Mouse (Mus musculus): ENCODE measurements around the gene Cinp. TPM values are rescaled to one million over a fixed set of nuclear protein-coding genes. Genes with fewer than 3 reads are reported as not detected.

Cinp gene
- 10 to 100 TPM; 27.3 to 31.1 TPM for total RNA-seq (2021)
- 27.1 and 30.1 TPM in 2 replicates for polyA plus RNA-seq (2012; rRNA removed)
- long read RNA-seq, transcript Cinp-201 (5 exons, 2,029 nt), result major isoform, 14 of 16 reads
- long read RNA-seq, partial matches to known transcripts, result 1 of 16 reads
- long read RNA-seq, other reads (novel, unspliced or antisense), result 1 of 16 reads

- no peaks in the 10 kb centered on the region for H3K27me3 ChIP-seq (ENCODE audit: control insufficient read depth, insufficient read depth, low read length)
- intact Hi-C loops (cut with DNase I), result no loop called here
These were observed at the start of gene Cinp, which contains the start of gene Tecpr2 for GRCm38 (mm10) chr12:110889036-110890020. Cinp (minus strand) TSS chr12:110889145. Tecpr2 (plus strand) TSS chr12:110889264.

GRCm38 (mm10) chr12:110937496-110937895 lies 48.6 kb upstream of the Cinp start:
- intact Hi-C loops (cut with DNase I), result no loop called here
- H3K9ac ChIP-seq (ENCODE audit: low read depth, low read length), result no peak overlapping the region
- H3K27ac ChIP-seq, result no peak overlapping the region
- TF ChIP-seq EP300 (IDR thresholded peaks at IDR 0.05; ENCODE audit: insufficient read depth, low read depth, low read length), result no peak
- TF ChIP-seq CTCF (IDR thresholded peaks at IDR 0.05), result no peak
- TF ChIP-seq POLR2A (IDR thresholded peaks at IDR 0.05; ENCODE audit: insufficient read depth, low read depth, low read length), result no peak
- no peaks in the 10 kb centered on the region for H3K36me3 ChIP-seq (ENCODE audit: control insufficient read depth, insufficient read depth, low read length)
- no peaks in the 10 kb centered on the region for H3K4me1 ChIP-seq (ENCODE audit: control insufficient read depth, insufficient read depth, low read length)
- no peak overlapping the region for H3K4me3 ChIP-seq
- no peak for DNase-seq
- H3K79me2 ChIP-seq (replicated peaks; ENCODE audit: control insufficient read depth, insufficient read depth, low read length), result no peaks in the 10 kb centered on the region
- 71% methylated on average over 5 of the region's 5 CpGs for WGBS
- H3K27me3 ChIP-seq (ENCODE audit: control insufficient read depth, insufficient read depth, low read length), result no peaks in the 10 kb centered on the region

More at GRCm38 (mm10) chr12:110889036-110890020, at the start of gene Cinp, which contains the start of gene Tecpr2:
- Histone ChIP-seq H3K36me3 (ENCODE audit: control insufficient read depth, insufficient read depth, low read length) (no peaks in the 10 kb centered on the region), H3K79me2 (replicated peaks; ENCODE audit: control insufficient read depth, insufficient read depth, low read length) (peaks cover 1% of the 10 kb centered on the region; the same call in 1 of the 2 replicates), H3K9ac (ENCODE audit: low read depth, low read length) (peak within 1 kb of the TSS; percentile 79), H3K4me3 (peak within 1 kb of the TSS; percentile 86), H3K27ac (peak within 1 kb of the TSS; percentile 77), H3K4me1 (ENCODE audit: control insufficient read depth, insufficient read depth, low read length) (peaks cover 5% of the 10 kb centered on the region)
- DNase-seq, result peak; percentile 96 to 98
- under 1% methylated on average over 72 of the region's 74 CpGs for WGBS
- TF ChIP-seq POLR2A (IDR thresholded peaks at IDR 0.05; ENCODE audit: insufficient read depth, low read depth, low read length), result peak; percentile 61
- TF ChIP-seq EP300 (IDR thresholded peaks at IDR 0.05; ENCODE audit: insufficient read depth, low read depth, low read length), result 0 out of 2 replicates have a peak, but pooled peaks have one; percentile 36
- TF ChIP-seq CTCF (IDR thresholded peaks at IDR 0.05), result no peak

- H3K27me3 ChIP-seq (ENCODE audit: control insufficient read depth, insufficient read depth, low read length), result no peaks in the 10 kb centered on the region
- H3K36me3 ChIP-seq (ENCODE audit: control insufficient read depth, insufficient read depth, low read length), result no peaks in the 10 kb centered on the region
- H3K79me2 ChIP-seq (replicated peaks; ENCODE audit: control insufficient read depth, insufficient read depth, low read length), result no peaks in the 10 kb centered on the region
- H3K4me1 ChIP-seq (ENCODE audit: control insufficient read depth, insufficient read depth, low read length), result no peaks in the 10 kb centered on the region
- peak overlapping the region; percentile 57 for H3K27ac ChIP-seq
- intact Hi-C loops (cut with DNase I), result loop anchor here (1.0 kb wide), 1 partner anchor 56 kb away; no protein-coding TSS in a partner anchor
- H3K4me3 ChIP-seq, result no peak overlapping the region
- TF ChIP-seq POLR2A (IDR thresholded peaks at IDR 0.05; ENCODE audit: insufficient read depth, low read depth, low read length) (no peak), EP300 (IDR thresholded peaks at IDR 0.05; ENCODE audit: insufficient read depth, low read depth, low read length) (peak; percentile 93), CTCF (IDR thresholded peaks at IDR 0.05) (peak; percentile 94)
- peak; percentile 78 to 81 for DNase-seq
- 59% methylated on average over 9 of the region's 9 CpGs for WGBS
- H3K9ac ChIP-seq (ENCODE audit: low read depth, low read length), result no peak overlapping the region
These were observed 47.2 kb upstream of the Cinp start for GRCm38 (mm10) chr12:110935983-110936620.

- no peaks in the 10 kb centered on the region for H3K36me3 ChIP-seq (ENCODE audit: control insufficient read depth, insufficient read depth, low read length)
- intact Hi-C loops (cut with DNase I), result no loop called here
- no peak overlapping the region for H3K9ac ChIP-seq (ENCODE audit: low read depth, low read length)
- DNase-seq, result peak in 1 of 2 experiments; percentile 14
- TF ChIP-seq POLR2A (IDR thresholded peaks at IDR 0.05; ENCODE audit: insufficient read depth, low read depth, low read length) (no peak), EP300 (IDR thresholded peaks at IDR 0.05; ENCODE audit: insufficient read depth, low read depth, low read length) (no peak), CTCF (IDR thresholded peaks at IDR 0.05) (no peak)
- H3K27me3 ChIP-seq (ENCODE audit: control insufficient read depth, insufficient read depth, low read length), result no peaks in the 10 kb centered on the region
- no peak overlapping the region for H3K4me3 ChIP-seq
- 47% methylated on average over 5 of the region's 5 CpGs for WGBS
- H3K4me1 ChIP-seq (ENCODE audit: control insufficient read depth, insufficient read depth, low read length), result no peaks in the 10 kb centered on the region
- H3K79me2 ChIP-seq (replicated peaks; ENCODE audit: control insufficient read depth, insufficient read depth, low read length), result no peaks in the 10 kb centered on the region
- no peak overlapping the region for H3K27ac ChIP-seq
These were observed 43.9 kb upstream of the Cinp start for GRCm38 (mm10) chr12:110932820-110933219.

- H3K27ac ChIP-seq, result no peak overlapping the region
- intact Hi-C loops (cut with DNase I), result no loop called here
- H3K4me3 ChIP-seq, result no peak overlapping the region
- H3K27me3 ChIP-seq (ENCODE audit: control insufficient read depth, insufficient read depth, low read length), result no peaks in the 10 kb centered on the region
- no peak overlapping the region for H3K9ac ChIP-seq (ENCODE audit: low read depth, low read length)
- TF ChIP-seq EP300 (IDR thresholded peaks at IDR 0.05; ENCODE audit: insufficient read depth, low read depth, low read length) (no peak), POLR2A (IDR thresholded peaks at IDR 0.05; ENCODE audit: insufficient read depth, low read depth, low read length) (no peak), CTCF (IDR thresholded peaks at IDR 0.05) (no peak)
- no peak for DNase-seq
- WGBS, result 84% methylated on average over 5 of the region's 5 CpGs
- no peaks in the 10 kb centered on the region for H3K79me2 ChIP-seq (replicated peaks; ENCODE audit: control insufficient read depth, insufficient read depth, low read length)
- no peaks in the 10 kb centered on the region for H3K36me3 ChIP-seq (ENCODE audit: control insufficient read depth, insufficient read depth, low read length)
- H3K4me1 ChIP-seq (ENCODE audit: control insufficient read depth, insufficient read depth, low read length), result no peaks in the 10 kb centered on the region
These were observed 32.6 kb upstream of the Cinp start for GRCm38 (mm10) chr12:110921572-110921971.

Data from heart, adult 2 months (tissue).